Mouse (Mus musculus) thymus, adult 18-20 months (tissue): ENCODE measurements at regions not wholly inside any gene's neighbourhood (a gene's known extent, or its start where the extent isn't known, plus 50 kb on each side); places are given as distances from the start of the nearest gene placed in this dataset.

Source experiments
- DNase-seq, 2 experiments: peaks; one replicate each; pipeline ENCODE4 v3.0.0; 2022; ENCODE audit warnings: mixed read lengths in 2 of 2

DNA sequence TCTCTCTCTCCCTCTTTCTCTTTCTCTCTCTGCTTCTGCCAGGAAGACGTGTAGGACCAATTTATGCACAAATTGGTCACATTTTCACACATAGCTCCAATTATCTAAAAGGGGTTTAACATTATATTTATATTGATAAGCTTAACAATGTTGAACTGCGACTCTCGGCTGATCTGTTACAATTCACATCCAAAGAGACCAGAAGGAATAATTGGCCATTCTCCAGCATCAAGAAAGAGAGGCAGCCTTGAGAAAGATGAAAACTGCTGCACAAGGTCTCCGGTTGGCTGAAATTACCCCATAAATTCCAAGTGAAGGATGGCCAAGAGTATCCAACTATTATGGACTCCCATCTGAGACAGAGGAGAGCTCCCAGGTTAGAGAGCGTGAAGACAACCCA is 398.4 kb downstream of the Tshz3 start:
- DNase-seq: no peak

DNA sequence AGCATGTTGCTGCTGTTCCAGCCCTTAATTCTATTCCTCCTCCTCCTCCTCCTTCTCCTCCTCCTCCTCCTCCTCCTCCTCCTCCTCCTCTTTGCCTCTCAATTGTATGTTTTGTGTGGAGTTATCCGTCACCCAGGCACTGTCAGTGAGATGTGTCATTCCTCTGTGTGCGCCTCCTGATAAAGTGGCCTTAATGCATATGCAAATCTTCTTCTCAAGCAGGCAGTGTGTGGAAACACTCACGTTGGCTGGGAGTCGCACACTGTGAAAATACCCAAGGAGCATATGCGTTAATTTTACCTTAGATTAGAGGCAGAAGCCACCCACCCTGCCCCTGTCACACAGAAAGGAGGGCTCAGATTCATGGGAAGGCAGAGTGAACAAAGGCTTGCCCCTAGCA is 401.0 kb downstream of the Tshz3 start:
- DNase-seq: no peak

DNA sequence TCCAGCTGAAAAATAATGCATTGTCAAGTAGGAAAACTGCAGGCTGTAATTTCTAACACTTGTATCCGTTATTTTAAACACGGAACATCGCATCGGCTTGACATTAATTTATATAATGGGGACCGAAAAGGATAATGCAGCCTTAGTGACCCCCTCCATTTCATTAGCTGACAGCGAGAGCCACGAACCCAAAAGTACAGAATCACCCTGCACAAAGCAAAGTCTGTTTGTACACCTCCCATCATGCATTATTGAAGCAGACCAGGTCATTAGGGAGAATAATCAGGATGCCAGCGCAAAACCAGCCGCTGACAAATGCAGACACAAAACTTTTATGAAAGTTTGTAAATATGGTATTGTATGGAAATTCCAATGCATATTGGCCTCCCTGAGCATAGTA is 406.8 kb downstream of the Tshz3 start:
- DNase-seq: no peak

DNA sequence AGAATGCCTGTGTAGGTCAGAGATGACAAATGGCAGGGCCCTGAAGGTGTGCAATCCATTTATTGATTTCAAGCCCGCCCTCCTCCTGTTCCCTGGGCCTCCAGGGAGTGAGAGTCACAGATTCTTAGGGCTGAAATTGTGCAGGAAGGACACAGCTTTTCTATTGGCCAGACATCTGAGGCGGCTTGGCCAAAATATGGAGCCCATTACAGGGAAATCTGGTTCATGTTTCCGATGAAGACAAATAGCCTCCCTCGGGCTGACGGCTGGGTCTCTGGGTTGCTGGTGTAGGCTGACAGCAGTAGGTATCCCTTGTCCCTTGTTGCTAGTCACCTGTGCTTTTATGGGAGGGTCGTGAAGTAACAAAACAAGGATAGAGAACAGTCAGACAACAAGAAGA is 413.2 kb downstream of the Tshz3 start:
- DNase-seq: no peak

DNA sequence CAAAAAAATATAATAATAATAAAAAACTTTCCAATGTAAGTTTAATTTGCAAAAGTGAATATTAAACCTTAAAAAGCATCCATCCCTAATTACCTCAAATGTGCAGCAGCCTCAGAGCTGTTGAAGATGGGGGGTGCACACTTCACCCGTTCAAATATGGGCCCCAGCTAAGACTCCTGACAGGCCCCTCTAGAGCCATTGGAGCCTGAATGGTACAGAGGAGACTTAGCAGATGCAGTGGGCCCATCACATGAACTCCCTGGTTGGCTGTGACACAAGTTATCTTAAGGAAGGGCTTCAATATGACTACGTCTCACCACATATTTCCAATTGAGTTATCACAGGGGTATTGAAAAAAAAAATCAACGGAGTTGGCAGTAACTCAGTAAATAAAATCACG is 422.9 kb downstream of the Tshz3 start:
- no peak for DNase-seq

DNA sequence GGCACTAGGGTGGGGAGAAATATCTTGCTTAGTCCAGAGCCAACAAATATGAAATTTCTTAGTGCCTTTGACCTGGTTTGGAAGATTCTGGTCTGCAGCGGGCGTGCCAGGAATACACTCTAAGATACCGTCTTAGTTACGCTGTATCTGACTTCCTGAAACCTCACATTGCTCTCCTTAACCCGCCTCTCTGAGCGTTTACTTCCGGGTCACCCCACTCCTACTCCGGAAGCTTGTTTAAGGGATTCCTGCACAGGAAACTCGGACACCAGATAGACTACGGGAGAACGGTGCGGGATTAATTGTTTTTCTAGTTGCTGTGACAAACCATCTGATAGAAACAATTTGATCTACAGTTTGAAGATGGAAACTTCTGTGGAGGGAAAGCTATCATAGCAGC is 442.3 kb downstream of the Tshz3 start:
- DNase-seq: no peak

DNA sequence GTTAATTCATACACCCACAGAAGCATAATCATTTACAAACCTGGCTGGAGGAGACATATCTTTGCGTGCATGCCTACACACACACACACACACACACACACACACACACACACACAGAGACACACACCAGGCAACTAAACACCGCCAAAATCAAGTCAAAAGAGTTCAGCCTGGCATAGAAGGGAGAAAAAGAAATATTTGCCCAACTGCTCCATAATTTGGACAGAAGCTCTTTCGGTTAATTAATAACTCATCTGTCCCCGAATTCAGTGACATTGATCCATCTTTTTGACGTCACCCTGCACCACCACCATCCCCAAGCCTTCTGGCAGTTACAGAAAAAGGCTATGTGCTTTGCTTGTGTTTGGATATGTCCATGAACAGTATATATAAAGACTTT is 444.9 kb downstream of the Tshz3 start:
- DNase-seq: no peak

DNA sequence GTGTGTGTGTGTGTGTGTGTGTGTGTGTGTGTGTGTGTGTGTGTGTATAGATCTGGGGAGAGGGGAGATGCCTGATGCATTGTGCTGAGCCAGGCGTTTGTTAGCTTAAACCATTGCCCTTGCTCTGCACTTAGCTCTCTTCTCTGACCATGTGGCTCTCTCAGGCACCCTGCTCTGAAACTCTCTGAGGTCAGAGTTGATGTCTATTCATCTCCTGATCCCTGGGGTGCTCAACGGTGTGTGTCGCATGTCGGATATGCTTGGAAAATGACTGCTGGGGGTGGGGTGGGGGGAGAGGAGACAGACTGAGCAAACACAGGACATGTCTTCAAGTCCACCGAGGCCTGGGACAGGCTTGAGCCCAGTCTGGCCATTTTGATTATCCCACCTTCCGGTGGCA is 446.4 kb downstream of the Tshz3 start:
- no peak for DNase-seq

DNA sequence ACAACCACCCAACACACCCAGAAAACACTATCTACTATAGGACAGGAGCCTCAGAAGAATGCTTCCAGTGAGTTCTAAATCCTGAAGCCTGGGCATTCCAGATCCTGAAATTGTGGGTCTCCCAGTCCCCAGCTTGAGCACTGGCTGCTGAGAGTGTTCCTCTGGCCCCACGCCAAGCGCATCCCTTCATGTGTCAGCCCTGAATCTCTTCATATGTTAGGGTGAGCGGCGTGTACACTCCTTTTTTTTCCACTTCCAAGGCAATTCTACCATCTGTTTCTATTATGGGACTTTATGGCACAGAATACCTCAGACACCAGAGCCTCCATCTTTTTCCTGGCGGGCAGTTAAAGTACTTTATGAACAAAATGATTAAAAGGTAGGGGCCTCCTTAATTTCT is 451.8 kb downstream of the Tshz3 start:
- DNase-seq: no peak

DNA sequence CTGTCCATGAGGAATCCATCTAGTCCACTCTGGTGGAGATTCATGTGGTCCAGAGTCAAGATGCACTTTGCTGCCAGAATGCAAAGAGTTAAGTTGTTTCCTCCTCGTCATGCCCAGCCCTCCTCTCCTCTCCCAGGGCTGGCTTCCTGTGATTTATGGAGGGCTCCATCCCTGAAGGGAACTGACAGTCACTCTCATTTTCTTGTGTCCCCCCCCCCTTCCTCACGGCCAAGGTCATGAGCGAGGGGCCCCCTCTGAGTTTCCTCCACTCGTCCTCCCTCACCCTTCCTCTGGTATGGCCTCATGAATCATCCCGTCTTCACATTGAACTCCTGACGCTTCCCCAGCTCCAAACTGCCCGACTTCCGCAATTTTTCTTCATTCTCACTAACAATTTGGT is 461.9 kb downstream of the Tshz3 start:
- no peak for DNase-seq

DNA sequence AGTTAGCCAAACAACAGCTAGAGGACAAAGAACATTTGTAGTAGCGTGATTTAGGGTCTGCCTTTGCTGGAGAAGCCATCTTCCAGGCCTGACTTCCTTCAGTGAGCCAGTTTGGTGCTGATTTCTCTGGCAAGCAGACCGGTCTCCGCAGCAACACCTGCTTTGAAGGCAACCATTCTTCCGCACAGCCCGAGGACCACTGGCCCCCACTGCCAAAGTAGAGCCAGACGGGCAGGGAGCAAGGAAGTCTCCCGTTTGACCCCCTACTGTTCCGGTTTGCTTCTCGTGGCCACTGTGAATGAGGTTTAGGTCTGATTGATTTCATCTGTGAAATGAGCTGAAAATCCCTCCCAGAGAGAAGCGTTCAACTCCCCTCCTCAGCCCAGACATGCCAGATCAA is 471.0 kb downstream of the Tshz3 start:
- DNase-seq: no peak

DNA sequence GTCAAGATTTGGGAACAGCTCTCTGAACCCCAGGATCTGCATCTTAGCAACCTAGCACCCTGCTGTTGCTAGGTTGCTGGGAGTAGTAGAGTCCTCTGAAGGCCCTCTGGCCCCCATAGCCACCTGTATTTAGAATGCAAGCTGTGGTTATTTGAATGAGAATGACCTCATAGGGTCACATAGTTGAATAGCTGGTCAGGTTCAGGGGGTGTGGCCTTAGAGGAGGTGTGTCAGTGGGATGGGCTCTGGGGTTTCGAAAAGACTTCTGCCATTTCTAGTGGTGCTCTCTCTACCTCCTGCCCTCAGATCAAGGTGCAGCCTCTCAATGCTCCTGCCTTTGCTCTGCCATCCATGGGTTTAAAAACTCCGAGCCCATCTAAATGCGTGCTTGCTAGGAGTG is 477.8 kb downstream of the Tshz3 start:
- DNase-seq: no peak

DNA sequence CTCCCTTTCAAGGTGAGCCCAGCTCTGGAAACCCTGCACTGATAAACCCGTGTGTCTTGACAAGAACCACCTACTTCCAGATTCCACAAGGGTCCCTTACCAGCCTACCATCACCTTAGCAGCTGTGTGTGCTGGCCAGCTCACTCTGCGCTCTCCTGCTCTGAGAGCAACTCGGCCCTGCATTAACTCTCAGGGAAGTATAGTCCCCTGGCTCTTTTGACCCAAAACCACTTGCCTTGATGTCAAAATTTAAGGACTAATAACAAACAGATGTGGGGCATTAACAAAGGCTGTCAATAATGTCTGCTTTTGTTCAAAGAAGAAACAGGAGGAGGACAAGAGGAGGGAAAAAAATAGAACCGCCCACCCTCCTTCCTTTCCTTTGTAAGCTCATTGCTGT is 480.3 kb downstream of the Tshz3 start:
- no peak for DNase-seq

DNA sequence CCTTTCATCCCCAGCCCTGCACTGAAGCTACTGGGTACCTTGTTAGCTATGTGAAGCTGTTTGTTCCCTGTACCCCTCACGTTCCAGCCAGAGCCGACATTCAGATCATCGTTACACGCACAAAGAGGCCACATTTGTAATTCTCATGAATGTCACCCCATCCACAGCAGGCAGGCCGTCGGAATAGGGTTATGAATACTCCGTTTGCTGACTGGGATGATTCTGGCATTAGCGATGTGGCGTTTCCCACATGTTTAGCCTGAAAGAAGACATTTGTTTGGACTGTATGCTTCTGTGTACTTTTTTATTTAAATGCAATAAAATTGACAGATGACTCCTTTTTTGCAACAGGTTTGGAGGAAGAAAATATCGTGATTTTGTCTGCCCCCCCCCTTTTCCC is 482.0 kb downstream of the Tshz3 start:
- DNase-seq: no peak

DNA sequence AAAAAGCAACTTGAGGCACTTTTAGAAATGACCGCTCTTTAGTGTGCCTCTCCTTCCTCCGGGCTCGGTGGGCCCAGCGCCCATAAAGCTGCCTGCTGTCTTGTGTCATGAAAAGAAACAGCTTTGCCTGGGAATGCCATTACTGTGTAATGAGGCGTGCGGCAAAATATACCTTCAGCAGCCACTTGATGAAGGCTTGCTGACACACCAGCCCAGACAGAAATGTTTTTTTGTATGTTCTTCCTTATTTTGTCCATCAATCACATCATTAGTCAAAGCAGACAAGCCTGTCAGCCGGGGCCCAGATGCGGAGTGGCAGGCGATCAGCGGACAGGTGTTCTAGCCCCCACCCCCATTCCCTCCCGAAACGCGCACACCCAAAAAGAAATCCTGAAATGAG is 482.5 kb downstream of the Tshz3 start:
- DNase-seq: no peak

DNA sequence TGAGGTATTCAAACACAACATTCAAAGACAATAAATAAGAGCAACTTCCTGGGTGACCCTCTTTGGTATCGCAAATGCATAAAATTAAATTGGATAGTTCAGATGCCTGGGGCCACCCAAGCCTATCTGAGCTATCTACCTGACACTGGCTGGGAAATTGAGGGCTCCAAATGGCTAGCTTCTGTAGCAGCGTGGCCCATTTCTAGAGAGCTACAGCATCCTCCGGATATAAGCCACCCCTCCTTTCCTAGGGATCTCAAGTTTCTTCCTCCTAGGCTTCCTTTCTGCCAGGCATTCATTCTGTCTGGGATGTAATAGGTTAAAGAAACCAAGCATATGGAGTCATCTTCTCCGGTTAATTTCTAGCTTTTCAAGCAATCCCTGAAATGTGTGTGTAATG is 483.2 kb downstream of the Tshz3 start:
- DNase-seq: no peak

DNA sequence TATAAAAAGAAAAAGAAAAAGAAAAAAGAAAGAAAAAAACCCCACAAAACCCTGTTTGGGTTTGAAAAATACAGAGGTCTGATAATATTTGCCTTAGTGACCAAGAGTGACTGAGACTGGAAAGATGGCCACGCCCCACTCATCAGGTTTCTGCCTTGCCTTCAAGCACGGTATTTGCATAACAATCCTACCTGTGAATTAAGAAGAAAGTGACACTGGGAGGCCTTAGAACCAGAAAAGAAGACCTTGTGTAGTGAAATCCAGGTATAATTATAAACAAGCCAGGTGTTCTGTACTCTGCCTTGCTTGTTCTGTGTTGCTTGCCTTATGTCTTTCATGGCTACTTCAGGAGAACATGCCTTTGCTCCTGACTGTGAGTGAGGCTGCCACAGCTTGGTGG is 494.6 kb downstream of the Tshz3 start:
- no peak for DNase-seq

DNA sequence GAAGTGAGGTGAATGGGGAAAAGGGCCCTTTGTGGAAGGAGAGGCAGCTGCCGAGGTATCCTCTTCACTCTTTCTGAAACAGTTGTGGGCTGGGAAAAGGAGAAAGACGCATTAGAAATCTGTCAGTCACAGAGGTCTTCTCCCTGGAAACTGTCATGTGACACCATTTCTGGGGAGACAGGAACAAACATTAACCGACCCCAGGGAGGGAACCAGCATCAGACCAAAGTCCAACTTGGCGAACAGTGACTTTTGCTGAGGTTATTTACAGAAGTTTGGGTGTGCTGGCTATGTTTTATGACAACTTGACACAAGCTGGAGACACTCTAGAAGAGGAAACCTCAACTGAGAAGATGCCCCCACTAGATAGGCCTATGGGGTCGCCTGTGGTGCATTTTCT is 506.9 kb downstream of the Tshz3 start:
- no peak for DNase-seq

DNA sequence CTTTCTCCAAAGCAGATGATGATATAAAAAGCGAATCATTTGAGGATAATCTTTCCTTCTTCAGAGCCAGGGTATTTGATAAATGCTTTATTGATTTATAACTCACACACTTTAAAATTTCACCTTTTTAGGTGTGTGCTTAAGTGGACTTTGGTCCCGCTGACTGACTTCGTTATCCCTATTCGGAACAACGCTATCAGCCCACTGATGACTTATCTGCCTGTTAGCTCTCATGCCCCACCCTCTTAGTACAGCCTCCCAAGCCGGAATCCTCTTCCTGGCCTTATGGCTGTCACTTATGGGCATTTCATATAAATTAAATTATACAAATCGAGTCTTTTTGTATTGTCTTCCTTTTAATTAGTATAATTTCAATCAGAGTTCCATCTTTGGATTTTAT is 510.4 kb downstream of the Tshz3 start:
- DNase-seq: no peak

DNA sequence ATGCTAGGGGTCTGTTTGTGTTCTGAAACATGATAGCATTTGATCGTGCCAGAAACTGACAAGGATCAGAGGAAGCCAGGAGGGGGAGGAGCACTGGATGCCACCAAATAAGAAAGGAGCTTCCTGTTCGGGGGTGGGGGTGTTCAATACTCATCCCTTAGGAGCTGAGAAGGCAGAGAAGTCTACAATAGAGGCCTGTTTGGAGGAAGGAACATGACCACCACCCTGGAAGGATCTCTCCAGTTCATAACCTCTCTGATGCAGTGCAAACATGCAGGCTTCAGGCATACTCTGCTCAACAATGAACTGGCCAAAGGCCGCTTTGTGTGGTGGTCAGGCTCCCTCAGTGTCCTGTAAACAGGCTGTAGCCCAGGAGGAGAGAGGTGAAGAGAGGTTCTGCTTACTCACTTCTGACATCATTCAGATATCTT is 515.8 kb downstream of the Tshz3 start:
- DNase-seq: no peak

DNA sequence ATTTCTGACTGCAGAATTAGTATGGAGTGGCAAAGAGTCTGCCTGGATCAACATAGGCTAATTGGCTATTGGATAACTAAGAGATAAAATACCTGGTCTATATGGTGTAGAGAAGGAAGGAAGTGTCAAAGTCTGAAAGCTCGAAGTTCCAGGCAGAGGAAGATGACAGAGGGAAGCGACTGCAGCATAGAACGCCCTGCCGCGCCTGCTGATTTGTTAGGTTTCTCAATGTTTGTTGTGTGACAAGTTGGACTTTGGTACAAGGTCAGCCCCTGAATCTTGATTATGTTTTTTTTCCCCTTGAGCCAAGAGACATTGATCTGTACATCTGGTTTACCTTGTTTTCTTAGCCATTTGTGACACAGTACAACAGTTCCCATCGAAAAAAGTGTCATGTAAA is 517.6 kb downstream of the Tshz3 start:
- DNase-seq: no peak

DNA sequence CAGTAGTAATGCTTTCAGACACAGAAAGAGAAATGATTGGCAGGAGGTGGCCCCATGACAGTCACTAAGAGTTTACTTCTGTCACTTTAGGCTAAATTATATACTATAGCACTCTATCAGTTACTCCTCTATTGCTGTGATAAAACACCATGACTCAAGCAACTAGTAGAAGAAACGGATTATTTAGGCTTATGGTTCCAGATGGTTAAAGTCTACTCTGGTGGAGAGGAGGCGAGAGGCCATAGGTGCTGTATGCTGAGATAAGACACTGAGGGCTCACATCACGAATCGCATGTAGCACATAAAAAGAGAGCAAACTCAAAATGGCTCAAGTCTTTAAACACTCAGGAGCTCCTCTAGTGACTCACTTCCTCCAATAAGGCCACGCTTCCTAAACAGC is 522.6 kb downstream of the Tshz3 start:
- DNase-seq: no peak

DNA sequence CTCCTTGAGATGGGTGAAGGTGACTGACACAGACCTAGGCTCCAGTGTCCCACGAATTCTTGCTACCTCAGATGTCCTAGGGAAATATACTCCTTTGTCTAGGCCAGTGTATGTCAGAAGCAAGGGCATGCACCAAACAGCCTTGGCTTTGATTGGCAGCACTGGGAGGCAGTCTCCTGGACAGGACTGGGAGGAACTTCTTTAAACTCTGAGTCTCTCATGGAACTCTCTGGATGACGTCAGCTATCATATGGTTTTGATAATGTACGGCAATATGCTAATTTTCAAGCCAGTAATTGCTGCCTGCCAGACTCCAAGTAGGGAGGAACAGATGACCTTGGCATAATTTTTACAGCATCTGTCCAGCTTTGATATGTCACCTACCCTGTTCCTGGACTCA is 528.5 kb downstream of the Tshz3 start:
- no peak for DNase-seq

DNA sequence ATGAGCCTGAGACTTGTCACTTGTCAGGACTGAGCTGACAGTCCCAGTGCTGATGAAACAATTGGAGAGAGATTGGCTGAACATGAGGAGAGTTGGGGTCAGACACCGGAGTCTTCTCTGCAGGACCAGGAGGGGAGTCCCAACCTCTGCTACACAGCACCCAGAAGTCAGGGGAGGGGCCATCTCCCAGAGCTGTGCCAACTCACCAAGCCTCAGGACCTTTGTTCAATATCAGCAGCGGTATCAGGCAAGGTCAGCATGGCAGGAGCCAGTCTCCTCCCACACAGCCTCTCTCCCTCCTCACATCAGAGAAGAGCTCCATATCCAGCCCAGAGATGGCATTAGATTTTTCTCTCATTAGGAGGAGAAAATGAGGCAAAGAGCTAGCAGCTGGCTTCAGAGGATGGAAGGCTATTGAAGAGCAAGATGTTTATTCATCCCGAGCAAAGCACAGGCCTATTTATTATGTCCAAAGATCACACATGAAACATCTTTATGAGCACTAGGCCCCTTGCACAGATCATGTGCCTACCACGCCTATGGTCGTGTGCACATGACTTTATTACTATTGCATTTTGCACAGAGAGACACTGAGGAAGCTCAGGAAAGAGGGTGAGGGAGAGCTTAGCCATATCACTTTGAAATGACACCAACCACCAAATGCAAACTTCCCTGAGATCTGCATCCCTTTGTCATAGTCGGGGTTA is 532.9 kb downstream of the Tshz3 start:
- DNase-seq: no peak

DNA sequence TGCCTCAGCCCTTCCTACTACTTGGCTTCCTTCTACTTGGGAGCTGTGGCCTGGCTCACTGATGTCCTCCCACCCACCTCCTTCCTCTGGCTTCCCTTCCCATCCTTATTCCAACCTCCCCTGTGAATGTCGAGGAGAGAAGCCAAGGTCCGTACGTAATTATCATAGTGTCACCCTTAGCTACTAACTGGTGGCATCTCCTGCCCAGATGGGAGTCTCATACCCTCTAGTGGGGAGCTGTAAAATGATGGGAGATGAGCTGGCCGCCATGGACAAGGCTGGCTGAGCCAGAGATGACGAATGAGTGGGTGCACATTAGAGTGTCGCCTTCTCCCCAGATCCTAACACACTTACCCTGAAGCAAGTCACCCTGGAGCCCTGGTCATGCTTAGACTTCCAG is 532.6 kb downstream of the Zfp536 start:
- DNase-seq: no peak

DNA sequence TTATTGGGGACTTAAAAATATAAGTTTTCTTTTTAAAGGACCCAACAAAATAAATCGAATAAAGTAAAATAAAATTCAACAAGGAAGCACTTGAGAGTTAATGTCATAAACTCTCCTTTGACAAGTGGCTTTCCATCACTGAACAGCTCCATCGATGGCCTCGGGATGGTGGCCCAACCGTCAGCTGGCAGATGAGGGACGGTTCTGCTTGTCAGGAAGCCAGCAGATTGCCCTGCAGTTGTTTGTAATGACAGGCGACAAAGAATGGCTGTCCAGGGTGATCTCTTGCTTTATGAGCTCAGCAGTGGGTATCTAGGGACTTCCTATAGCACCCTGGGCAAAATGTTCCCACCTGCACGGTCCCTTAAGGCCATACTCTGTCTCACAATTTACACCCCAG is 531.7 kb downstream of the Zfp536 start:
- DNase-seq: no peak
